Mouse (Mus musculus) heart, embryonic 12.5 days (tissue): ENCODE measurements around the gene Mlec. TPM values are rescaled to one million over a fixed set of nuclear protein-coding genes. Genes with fewer than 3 reads are reported as not detected.

Experiments used
- ATAC-seq: fragments of 200-750 bp; cut with Nextera tagmentation; 2 replicates; pipeline ENCODE4 v1.8.0; 2017; ENCODE audit warnings: moderate TSS enrichment, moderate library complexity; ENCODE audit not compliant: insufficient number of reproducible peaks, low FRiP score
- H3K27ac ChIP-seq: fragments of 300-500 bp; sonication (generic); 2 replicates; pipeline ENCODE4 v1.5.1; 2016; ENCODE audit warnings: mild to moderate bottlenecking, moderate library complexity; ENCODE audit not compliant: poor library complexity, severe bottlenecking
- H3K27me3 ChIP-seq: fragments of 300-500 bp; sonication (generic); replicated peaks from 2 replicates; pipeline ENCODE4 v1.6.1; 2016; ENCODE audit warnings: mild to moderate bottlenecking, moderate library complexity
- H3K36me3 ChIP-seq: fragments of 300-500 bp; sonication (generic); 2 replicates; pipeline ENCODE4 v1.6.1; 2016; ENCODE audit warnings: mild to moderate bottlenecking, moderate library complexity
- H3K4me1 ChIP-seq: fragments of 300-500 bp; sonication (generic); replicated peaks from 2 replicates; pipeline ENCODE4 v1.6.1; 2016; ENCODE audit warnings: mild to moderate bottlenecking
- H3K4me2 ChIP-seq: fragments of 300-500 bp; sonication (generic); 2 replicates; pipeline ENCODE4 v1.6.1; 2016; ENCODE audit warnings: mild to moderate bottlenecking, moderate library complexity
- H3K4me3 ChIP-seq: fragments of 300-500 bp; sonication (generic); 2 replicates; pipeline ENCODE4 v1.5.1; 2016; ENCODE audit warnings: mild to moderate bottlenecking
- H3K9ac ChIP-seq: fragments of 300-500 bp; sonication (generic); 2 replicates; pipeline ENCODE4 v1.6.1; 2016; ENCODE audit warnings: mild to moderate bottlenecking, moderate library complexity
- H3K9me3 ChIP-seq: fragments of 300-500 bp; sonication (generic); replicated peaks from 2 replicates; pipeline ENCODE4 v1.6.1; 2016; ENCODE audit warnings: mild to moderate bottlenecking, moderate library complexity
- WGBS: fragments of 180-500 bp; shearing (Covaris S2); methylation state at CpG from one replicate; pipeline ENCODE4 v1.1.7; 2016; 5-methylcytosine and 5-hydroxymethylcytosine counted together
- polyA plus RNA-seq: library from polyadenylated mRNA; unstranded; fragments of >200 nt; fragmentation: Nextera tagmentation; extraction: Ambion mirVana; gene quantifications from 2 replicates; pipeline ENCODE4 v1.2.1, GENCODE M21; 2016

The Mlec gene
- polyA plus RNA-seq, 1 experiment from 2014 or later, result 103 TPM

DNA sequence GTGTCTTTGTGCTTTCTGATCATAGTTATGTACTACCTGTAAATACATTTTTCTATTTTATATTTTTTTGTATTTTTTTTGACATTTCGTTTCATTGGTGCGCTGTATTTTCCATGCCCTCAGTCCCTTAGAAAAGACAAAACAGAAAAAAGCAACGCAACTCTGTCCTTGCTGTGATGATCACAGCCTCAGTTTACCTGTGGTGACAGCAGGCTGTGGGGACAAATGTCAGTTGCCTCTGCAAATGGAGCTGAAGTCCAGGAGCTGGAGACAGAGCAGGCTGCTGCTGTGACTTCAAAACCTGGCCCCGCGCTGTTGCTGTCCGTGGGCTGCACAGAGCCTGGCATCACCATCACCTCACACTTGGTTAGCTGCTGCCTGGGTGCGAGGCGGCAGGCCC is 59.8 kb downstream of the Mlec start, which contains the start of gene Gm10401:
Gene Gm10401, minus strand, starts transcription at position 101 of the 400 bp plus-strand sequence.
- Histone ChIP-seq H3K9me3 (no peaks in the 10 kb centered on the region), H3K27ac (no peak within 1 kb of the TSS), H3K9ac (no peak within 1 kb of the TSS), H3K27me3 (no peaks in the 10 kb centered on the region), H3K4me2 (no peak within 1 kb of the TSS), H3K36me3 (peaks cover 75% of the 10 kb centered on the region), H3K4me3 (no peak within 1 kb of the TSS), H3K4me1 (peaks cover 13% of the 10 kb centered on the region)
- 90% methylated on average over 8 of the region's 8 CpGs for WGBS
- no peak for ATAC-seq

Other genes with a start within 250 kb of the Mlec start
- gene Oasl1, start 234.9 kb downstream of the Mlec start, polyA plus RNA-seq, result 0.46 and 0.65 TPM in 2 replicates
- 37.2 and 40.9 TPM in 2 replicates for gene 2210016L21Rik, start 216.0 kb downstream of the Mlec start, polyA plus RNA-seq
- 0.05 and 0.19 TPM in 2 replicates for gene Hnf1a, start 187.1 kb downstream of the Mlec start, polyA plus RNA-seq
- gene Sppl3, start 147.0 kb downstream of the Mlec start, polyA plus RNA-seq, result 18.2 and 18.9 TPM in 2 replicates
- 14.1 and 15.7 TPM in 2 replicates for gene Gm10401, start 59.9 kb downstream of the Mlec start, polyA plus RNA-seq
- 114 and 123 TPM in 2 replicates for gene Acads, start 38.8 kb downstream of the Mlec start, polyA plus RNA-seq
- 22.8 and 23.2 TPM in 2 replicates for gene Unc119b, start 23.2 kb downstream of the Mlec start, polyA plus RNA-seq
- 0.34 and 0.54 TPM in 2 replicates for gene Cabp1, start 36.2 kb upstream of the Mlec start, polyA plus RNA-seq
- 63.2 and 68.6 TPM in 2 replicates for gene Pop5, start 77.7 kb upstream of the Mlec start, polyA plus RNA-seq
- 152 and 175 TPM in 2 replicates for gene Rnf10, start 114.7 kb upstream of the Mlec start, polyA plus RNA-seq
- gene Coq5, start 121.5 kb upstream of the Mlec start, polyA plus RNA-seq, result 76.0 and 79.9 TPM in 2 replicates
- 1,319 and 1,320 TPM in 2 replicates for gene Dynll1, start 142.8 kb upstream of the Mlec start, polyA plus RNA-seq
- gene Srsf9, start 169.0 kb upstream of the Mlec start, polyA plus RNA-seq, result 147 and 160 TPM in 2 replicates
- gene Gatc, start 183.0 kb upstream of the Mlec start, polyA plus RNA-seq, result 24.2 and 26.1 TPM in 2 replicates
- 38.1 and 38.8 TPM in 2 replicates for gene Triap1, start 183.0 kb upstream of the Mlec start, polyA plus RNA-seq
- gene Cox6a1, start 190.8 kb upstream of the Mlec start, polyA plus RNA-seq, result 1,284 and 1,325 TPM in 2 replicates